Mouse (Mus musculus): ENCODE data around the gene a. TPM values are rescaled to one million over a fixed set of nuclear protein-coding genes. Genes with fewer than 3 reads are reported as not detected.
"Not testable (repeated sequence)": the region's sequence is repeated elsewhere in the genome, so short reads cannot be mapped to it uniquely, and the experiment has no call there.

a gene
- polyA plus RNA-seq, 1 experiment = not detected

DNA sequence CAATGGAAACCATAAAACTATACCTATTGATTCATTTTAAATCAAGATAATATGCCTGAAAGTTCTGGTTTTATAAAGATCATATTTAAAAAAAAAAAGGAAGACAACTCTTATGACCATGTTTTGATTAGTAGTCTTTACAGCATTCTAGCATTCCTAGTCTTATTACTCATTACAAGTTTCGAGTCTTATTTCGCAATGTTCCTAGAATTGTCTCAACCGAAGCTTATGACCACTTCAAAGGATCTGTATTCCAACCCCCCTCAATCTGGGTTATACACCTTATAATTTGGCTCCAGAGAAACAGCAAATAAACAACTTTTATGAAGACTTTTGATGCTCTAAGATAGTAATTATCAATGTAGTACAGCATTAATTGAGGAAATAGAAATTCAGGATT lies 110.9 kb downstream of the a start:
- Histone ChIP-seq H3K4me3 (ENCODE audit: insufficient read depth, poor library complexity, severe bottlenecking) (no peak overlapping the region), H3K79me3 (ENCODE audit: low read depth) (no peaks in the 10 kb centered on the region), H3K79me2 (ENCODE audit: control insufficient read depth, insufficient read depth) (no peaks in the 10 kb centered on the region), H3K27me3 (ENCODE audit: control insufficient read depth, insufficient read depth, insufficient read length) (no peaks in the 10 kb centered on the region), H3ac (ENCODE audit: control insufficient read depth, insufficient read length, low read depth) (no peak overlapping the region), H3K36me3 (ENCODE audit: control insufficient read depth, insufficient read depth) (no peaks in the 10 kb centered on the region)
- TF ChIP-seq MYOG (IDR thresholded peaks at IDR 0.05; ENCODE audit: control insufficient read depth, extremely low read depth, insufficient read length) (no peak), FOSL1 (IDR thresholded peaks at IDR 0.05; ENCODE audit: insufficient read depth, low read length, poor library complexity, severe bottlenecking) (no peak), CEBPB (IDR thresholded peaks at IDR 0.05; ENCODE audit: low read depth) (peak; percentile 93), MYOD1 (IDR thresholded peaks at IDR 0.05; ENCODE audit: control insufficient read depth, insufficient read length, low read depth) (no peak), CTCF (IDR thresholded peaks at IDR 0.05; ENCODE audit: control insufficient read depth, insufficient read depth, insufficient read length) (no peak), USF1 (IDR thresholded peaks at IDR 0.05; ENCODE audit: low read depth) (no peak), MAX (IDR thresholded peaks at IDR 0.05) (no peak)

DNA sequence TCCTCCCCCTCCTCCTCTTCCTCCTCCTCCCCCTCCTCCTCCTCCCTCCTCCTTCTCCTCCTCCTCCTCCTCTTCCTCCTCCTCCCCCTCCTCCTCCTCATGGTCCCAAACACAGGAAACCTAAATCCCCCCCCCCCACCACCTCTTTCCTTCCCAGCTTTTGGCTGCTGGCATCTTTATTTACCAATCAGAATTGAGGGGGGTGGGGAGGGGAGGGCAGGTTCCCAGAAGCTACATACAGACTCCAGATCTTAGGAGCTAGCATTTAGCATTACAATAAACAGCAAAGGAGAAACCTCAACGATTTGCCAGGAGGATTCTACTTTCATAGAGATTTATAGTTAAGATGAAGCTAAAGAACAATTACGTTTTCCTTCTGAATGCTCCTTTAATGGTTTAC lies 114.6 kb downstream of the a start:
- no peak for TF ChIP-seq USF1 (IDR thresholded peaks at IDR 0.05; ENCODE audit: low read depth)
- TF ChIP-seq CTCF (IDR thresholded peaks at IDR 0.05; ENCODE audit: control insufficient read depth, insufficient read depth, insufficient read length) = no peak
- TF ChIP-seq MYOD1 (IDR thresholded peaks at IDR 0.05; ENCODE audit: control insufficient read depth, insufficient read length, low read depth) = no peak
- no peak for TF ChIP-seq MYOG (IDR thresholded peaks at IDR 0.05; ENCODE audit: control insufficient read depth, extremely low read depth, insufficient read length)
- TF ChIP-seq CEBPB (IDR thresholded peaks at IDR 0.05; ENCODE audit: low read depth) = no peak
- no peak for TF ChIP-seq MAX (IDR thresholded peaks at IDR 0.05)
- TF ChIP-seq FOSL1 (IDR thresholded peaks at IDR 0.05; ENCODE audit: insufficient read depth, low read length, poor library complexity, severe bottlenecking) = no peak
- Histone ChIP-seq H3K4me3 (ENCODE audit: insufficient read depth, poor library complexity, severe bottlenecking) (no peak overlapping the region), H3K79me2 (ENCODE audit: control insufficient read depth, insufficient read depth) (no peaks in the 10 kb centered on the region), H3ac (ENCODE audit: control insufficient read depth, insufficient read length, low read depth) (no peak overlapping the region), H3K27me3 (ENCODE audit: control insufficient read depth, insufficient read depth, insufficient read length) (no peaks in the 10 kb centered on the region), H3K36me3 (ENCODE audit: control insufficient read depth, insufficient read depth) (no peaks in the 10 kb centered on the region), H3K79me3 (ENCODE audit: low read depth) (no peaks in the 10 kb centered on the region)

DNA sequence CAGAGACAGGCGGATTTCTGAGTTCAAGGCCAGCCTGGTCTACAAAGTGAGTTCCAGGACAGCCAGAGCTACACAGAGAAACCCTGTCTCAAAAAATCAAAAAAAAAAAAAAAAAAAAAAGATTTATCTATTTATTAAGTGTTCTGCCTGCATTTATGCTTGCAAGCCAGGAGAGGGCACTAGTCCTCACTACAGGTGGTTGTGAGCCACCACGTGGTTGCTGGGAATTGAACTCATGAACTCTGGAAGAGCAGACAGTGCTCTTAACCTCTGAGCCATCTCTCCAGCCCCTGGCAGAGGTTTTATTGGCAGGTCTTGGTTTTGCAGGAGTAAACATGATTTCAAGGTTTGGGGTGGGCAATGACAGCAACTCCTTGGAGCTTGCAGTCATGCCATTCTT lies 117.0 kb downstream of the a start:
- not testable (repeated sequence) for H3K36me3 ChIP-seq (ENCODE audit: control insufficient read depth, insufficient read depth); H3K79me2 ChIP-seq (ENCODE audit: control insufficient read depth, insufficient read depth); H3K27me3 ChIP-seq (ENCODE audit: control insufficient read depth, insufficient read depth, insufficient read length); H3K79me3 ChIP-seq (ENCODE audit: low read depth); H3ac ChIP-seq (ENCODE audit: control insufficient read depth, insufficient read length, low read depth); H3K4me3 ChIP-seq (ENCODE audit: insufficient read depth, poor library complexity, severe bottlenecking)

DNA sequence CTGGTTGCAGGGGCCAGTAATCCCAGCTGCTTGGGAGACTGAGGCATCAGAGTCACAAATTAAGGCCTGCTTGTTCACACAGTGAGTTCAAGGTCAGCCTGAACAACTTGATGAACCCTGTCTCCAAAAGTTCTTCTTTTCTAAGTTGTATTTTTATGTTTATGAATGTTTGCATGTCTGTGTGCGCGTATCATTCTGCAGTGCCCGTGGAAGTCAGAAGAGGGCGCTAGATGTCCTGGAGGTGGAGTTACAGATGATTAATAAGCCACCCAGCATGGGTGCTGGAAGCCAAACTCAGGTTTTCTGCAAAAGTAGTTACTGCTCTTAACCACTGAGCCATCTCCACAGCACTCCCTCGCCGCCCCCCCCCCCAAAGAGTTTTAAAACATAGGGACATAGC lies 118.6 kb downstream of the a start:
- Histone ChIP-seq H3K36me3 (ENCODE audit: control insufficient read depth, insufficient read depth) (no peaks in the 10 kb centered on the region), H3K27me3 (ENCODE audit: control insufficient read depth, insufficient read depth, insufficient read length) (no peaks in the 10 kb centered on the region), H3K79me2 (ENCODE audit: control insufficient read depth, insufficient read depth) (no peaks in the 10 kb centered on the region), H3K79me3 (ENCODE audit: low read depth) (no peaks in the 10 kb centered on the region), H3K4me3 (ENCODE audit: insufficient read depth, poor library complexity, severe bottlenecking) (no peak overlapping the region), H3ac (ENCODE audit: control insufficient read depth, insufficient read length, low read depth) (no peak overlapping the region)
- no peak for TF ChIP-seq CEBPB (IDR thresholded peaks at IDR 0.05; ENCODE audit: low read depth)
- TF ChIP-seq USF1 (IDR thresholded peaks at IDR 0.05; ENCODE audit: low read depth) = no peak
- TF ChIP-seq MYOD1 (IDR thresholded peaks at IDR 0.05; ENCODE audit: control insufficient read depth, insufficient read length, low read depth) = no peak
- no peak for TF ChIP-seq MYOG (IDR thresholded peaks at IDR 0.05; ENCODE audit: control insufficient read depth, extremely low read depth, insufficient read length)
- no peak for TF ChIP-seq CTCF (IDR thresholded peaks at IDR 0.05; ENCODE audit: control insufficient read depth, insufficient read depth, insufficient read length)
- no peak for TF ChIP-seq MAX (IDR thresholded peaks at IDR 0.05)
- no peak for TF ChIP-seq FOSL1 (IDR thresholded peaks at IDR 0.05; ENCODE audit: insufficient read depth, low read length, poor library complexity, severe bottlenecking)

DNA sequence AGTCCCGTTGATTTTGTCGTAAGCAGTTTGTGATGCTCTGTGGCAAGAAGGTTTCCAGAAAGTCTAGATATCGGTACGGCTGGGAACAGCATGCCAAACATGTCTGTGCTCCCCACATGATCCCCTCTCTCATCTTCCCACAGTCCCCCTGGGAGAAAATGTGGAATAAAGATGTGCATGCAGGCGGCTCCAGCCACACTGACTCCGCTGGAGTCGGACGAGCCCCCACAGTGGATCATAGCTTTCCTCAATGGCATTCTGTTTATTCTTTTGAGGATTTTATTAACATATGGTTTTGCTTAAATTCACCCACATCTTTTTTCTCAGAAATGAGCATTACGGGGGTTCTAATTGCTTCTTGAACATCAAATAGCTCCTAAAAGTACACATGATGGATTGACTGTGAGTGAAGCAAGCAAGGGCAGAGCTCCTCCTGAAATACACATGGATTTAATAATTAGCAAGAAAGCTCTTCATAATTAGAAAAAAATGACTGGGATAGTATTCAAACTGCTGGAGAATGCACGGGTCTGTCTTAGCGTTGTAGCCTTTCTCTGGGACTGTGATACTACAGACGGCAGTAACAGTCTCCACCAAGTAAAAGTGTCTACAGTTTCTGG lies 124.8 kb downstream of the a start:
- no peaks in the 10 kb centered on the region for H3K27me3 ChIP-seq (ENCODE audit: control insufficient read depth, insufficient read depth, insufficient read length)
- no peaks in the 10 kb centered on the region for H3K79me3 ChIP-seq (ENCODE audit: low read depth)
- no peaks in the 10 kb centered on the region for H3K36me3 ChIP-seq (ENCODE audit: control insufficient read depth, insufficient read depth)
- H3K79me2 ChIP-seq (ENCODE audit: control insufficient read depth, insufficient read depth) = no peaks in the 10 kb centered on the region
- H3ac ChIP-seq (ENCODE audit: control insufficient read depth, insufficient read length, low read depth) = no peak overlapping the region
- no peak overlapping the region for H3K4me3 ChIP-seq (ENCODE audit: insufficient read depth, poor library complexity, severe bottlenecking)
- TF ChIP-seq USF1 (IDR thresholded peaks at IDR 0.05; ENCODE audit: low read depth) (no peak), CEBPB (IDR thresholded peaks at IDR 0.05; ENCODE audit: low read depth) (no peak), CTCF (IDR thresholded peaks at IDR 0.05; ENCODE audit: control insufficient read depth, insufficient read depth, insufficient read length) (no peak), MAX (IDR thresholded peaks at IDR 0.05) (no peak), MYOD1 (IDR thresholded peaks at IDR 0.05; ENCODE audit: control insufficient read depth, insufficient read length, low read depth) (no peak), MYOG (IDR thresholded peaks at IDR 0.05; ENCODE audit: control insufficient read depth, extremely low read depth, insufficient read length) (no peak), FOSL1 (IDR thresholded peaks at IDR 0.05; ENCODE audit: insufficient read depth, low read length, poor library complexity, severe bottlenecking) (no peak)

DNA sequence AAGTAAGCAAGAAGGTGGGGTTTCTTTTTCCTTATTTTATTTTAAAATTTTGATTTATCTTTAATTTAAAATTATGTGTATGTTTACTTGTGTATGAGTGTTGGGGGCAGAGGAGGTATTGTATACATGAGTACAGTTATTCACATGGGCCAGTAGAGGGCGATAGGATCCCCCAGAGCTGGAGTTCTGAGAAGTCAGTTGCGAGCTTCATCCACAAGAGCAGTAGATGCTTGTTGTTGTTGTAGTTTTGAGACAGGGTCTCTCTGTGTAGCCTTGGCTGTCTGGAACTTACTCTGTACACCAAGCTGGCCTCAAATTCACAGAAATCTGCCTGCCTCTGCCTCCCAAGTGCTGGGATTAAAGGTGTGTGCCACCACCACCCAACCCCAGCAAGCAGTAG lies 125.3 kb downstream of the a start:
- Histone ChIP-seq H3K4me3 (ENCODE audit: insufficient read depth, poor library complexity, severe bottlenecking) (no peak overlapping the region), H3K27me3 (ENCODE audit: control insufficient read depth, insufficient read depth, insufficient read length) (no peaks in the 10 kb centered on the region), H3K79me2 (ENCODE audit: control insufficient read depth, insufficient read depth) (no peaks in the 10 kb centered on the region), H3K79me3 (ENCODE audit: low read depth) (no peaks in the 10 kb centered on the region), H3ac (ENCODE audit: control insufficient read depth, insufficient read length, low read depth) (no peak overlapping the region), H3K36me3 (ENCODE audit: control insufficient read depth, insufficient read depth) (no peaks in the 10 kb centered on the region)
- TF ChIP-seq MAX (IDR thresholded peaks at IDR 0.05) (no peak), MYOD1 (IDR thresholded peaks at IDR 0.05; ENCODE audit: control insufficient read depth, insufficient read length, low read depth) (no peak), FOSL1 (IDR thresholded peaks at IDR 0.05; ENCODE audit: insufficient read depth, low read length, poor library complexity, severe bottlenecking) (no peak), CTCF (IDR thresholded peaks at IDR 0.05; ENCODE audit: control insufficient read depth, insufficient read depth, insufficient read length) (no peak), CEBPB (IDR thresholded peaks at IDR 0.05; ENCODE audit: low read depth) (no peak), USF1 (IDR thresholded peaks at IDR 0.05; ENCODE audit: low read depth) (no peak), MYOG (IDR thresholded peaks at IDR 0.05; ENCODE audit: control insufficient read depth, extremely low read depth, insufficient read length) (no peak)
